Mouse (Mus musculus) forebrain, embryonic 15.5 days (tissue): Measurements from ENCODE around the gene Pira2. TPM values are rescaled to one million over a fixed set of nuclear protein-coding genes. Genes with fewer than 3 reads are reported as not detected.
"Not testable (repeated sequence)": the region's sequence is repeated elsewhere in the genome, so short reads cannot be mapped to it uniquely, and the experiment has no call there.

ENCODE experiments used
- ATAC-seq: fragments of 200-750 bp; cut with Nextera tagmentation; replicated peaks from 2 replicates; pipeline ENCODE4 v1.8.0; 2017; ENCODE audit warnings: mild to moderate bottlenecking, moderate TSS enrichment, moderate library complexity
- H3K27ac ChIP-seq: fragments of 300-500 bp; sonication (generic); replicated peaks from 2 replicates; pipeline ENCODE4 v1.5.1; 2015; ENCODE audit warnings: mild to moderate bottlenecking, inconsistent platforms
- H3K27me3 ChIP-seq: fragments of 300-500 bp; sonication (generic); 2 replicates; pipeline ENCODE4 v1.6.1; 2015; ENCODE audit warnings: inconsistent platforms
- H3K36me3 ChIP-seq: fragments of 300-500 bp; sonication (generic); 2 replicates; pipeline ENCODE4 v1.6.1; 2015; ENCODE audit warnings: mild to moderate bottlenecking, inconsistent platforms
- H3K4me1 ChIP-seq: fragments of 300-500 bp; sonication (generic); 2 replicates; pipeline ENCODE4 v1.6.1; 2015; ENCODE audit warnings: inconsistent platforms
- H3K4me2 ChIP-seq: fragments of 300-500 bp; sonication (generic); replicated peaks from 2 replicates; pipeline ENCODE4 v1.6.1; 2015; ENCODE audit warnings: mild to moderate bottlenecking, inconsistent platforms
- H3K4me3 ChIP-seq: fragments of 300-500 bp; sonication (generic); 2 replicates; pipeline ENCODE4 v1.5.1; 2015; ENCODE audit warnings: mild to moderate bottlenecking, inconsistent platforms
- H3K9ac ChIP-seq: fragments of 300-500 bp; sonication (generic); replicated peaks from 2 replicates; pipeline ENCODE4 v1.6.1; 2015; ENCODE audit warnings: mild to moderate bottlenecking, inconsistent platforms
- H3K9me3 ChIP-seq: fragments of 300-500 bp; sonication (generic); 2 replicates; pipeline ENCODE4 v1.6.1; 2016; ENCODE audit warnings: inconsistent platforms
- WGBS: fragments of 180-500 bp; shearing (Covaris S2); methylation state at CpG from one replicate; pipeline ENCODE4 v1.1.7; 2015; ENCODE audit warnings: mixed read lengths; 5-methylcytosine and 5-hydroxymethylcytosine counted together
- polyA plus RNA-seq: library from polyadenylated mRNA; unstranded; fragments of >200 nt; fragmentation: Nextera tagmentation; extraction: Ambion mirVana; gene quantifications from 2 replicates; pipeline ENCODE4 v1.2.1, GENCODE M21; 2015

Pira2 gene
- polyA plus RNA-seq, result not detected in 2 replicates

- not testable (repeated sequence) for ATAC-seq, H3K36me3 ChIP-seq, H3K4me1 ChIP-seq, H3K9me3 ChIP-seq, H3K27me3 ChIP-seq, H3K4me2 ChIP-seq, H3K4me3 ChIP-seq, H3K9ac ChIP-seq, H3K27ac ChIP-seq
- no CpG with 5 or more reads among the region's 2 CpGs for WGBS
These were observed at the start of gene Pira2 for GRCm38 (mm10) chr7:3844951-3845350. Pira2 (minus strand) TSS chr7:3845051.

- not testable (repeated sequence) for H3K4me3 ChIP-seq
These were observed 30.2 kb upstream of the Pira2 start for GRCm38 (mm10) chr7:3875032-3875431.

GRCm38 (mm10) chr7:3837854-3838253 is 7.0 kb downstream of the Pira2 start:
- H3K4me2 ChIP-seq, H3K36me3 ChIP-seq, H3K9me3 ChIP-seq, H3K9ac ChIP-seq, H3K4me1 ChIP-seq, H3K27ac ChIP-seq, H3K27me3 ChIP-seq, ATAC-seq, H3K4me3 ChIP-seq: not testable (repeated sequence)
- no CpG with 5 or more reads among the region's 1 CpGs for WGBS

More at GRCm38 (mm10) chr7:3875032-3875431, 30.2 kb upstream of the Pira2 start:
- not testable (repeated sequence) for H3K4me2 ChIP-seq, H3K27ac ChIP-seq, H3K9me3 ChIP-seq, ATAC-seq, H3K36me3 ChIP-seq, H3K9ac ChIP-seq, H3K27me3 ChIP-seq, H3K4me1 ChIP-seq
- WGBS, result no CpG with 5 or more reads among the region's 1 CpGs

GRCm38 (mm10) chr7:3830633-3831032 is 14.2 kb downstream of the Pira2 start:
- not testable (repeated sequence) for H3K4me2 ChIP-seq, H3K27me3 ChIP-seq, H3K4me1 ChIP-seq, H3K4me3 ChIP-seq, H3K9ac ChIP-seq, H3K36me3 ChIP-seq, H3K27ac ChIP-seq, ATAC-seq, H3K9me3 ChIP-seq

- not testable (repeated sequence) for H3K9ac ChIP-seq, H3K4me3 ChIP-seq, H3K9me3 ChIP-seq, H3K4me1 ChIP-seq, H3K27me3 ChIP-seq, H3K27ac ChIP-seq, H3K36me3 ChIP-seq, ATAC-seq, H3K4me2 ChIP-seq
- 61% methylated on average over 1 of the region's 3 CpGs for WGBS
These were observed 19.3 kb downstream of the Pira2 start, which contains the start of gene Gm15448 for GRCm38 (mm10) chr7:3825599-3825998. Gm15448 (minus strand) TSS chr7:3825687.

GRCm38 (mm10) chr7:3811912-3812311 is 32.9 kb downstream of the Pira2 start:
- not testable (repeated sequence) for ATAC-seq

GRCm38 (mm10) chr7:3802935-3803334 is 41.9 kb downstream of the Pira2 start:
- not testable (repeated sequence) for H3K36me3 ChIP-seq, H3K4me3 ChIP-seq, H3K9me3 ChIP-seq, H3K9ac ChIP-seq, H3K27me3 ChIP-seq, H3K27ac ChIP-seq, H3K4me1 ChIP-seq, H3K4me2 ChIP-seq, ATAC-seq
- WGBS, result 81% methylated on average over 4 of the region's 4 CpGs

More at GRCm38 (mm10) chr7:3811912-3812311, 32.9 kb downstream of the Pira2 start:
- H3K4me2 ChIP-seq, H3K27me3 ChIP-seq, H3K9me3 ChIP-seq, H3K4me3 ChIP-seq, H3K27ac ChIP-seq, H3K9ac ChIP-seq, H3K4me1 ChIP-seq, H3K36me3 ChIP-seq: not testable (repeated sequence)

GRCm38 (mm10) chr7:3799940-3800339 is 44.9 kb downstream of the Pira2 start:
- not testable (repeated sequence) for H3K9ac ChIP-seq, H3K27me3 ChIP-seq, H3K9me3 ChIP-seq, H3K4me1 ChIP-seq, H3K4me2 ChIP-seq, H3K4me3 ChIP-seq, H3K36me3 ChIP-seq, ATAC-seq, H3K27ac ChIP-seq
- WGBS, result 73% methylated on average over 3 of the region's 3 CpGs

GRCm38 (mm10) chr7:3796286-3796685 is 48.6 kb downstream of the Pira2 start:
- not testable (repeated sequence) for H3K27ac ChIP-seq, H3K4me2 ChIP-seq, H3K36me3 ChIP-seq, H3K27me3 ChIP-seq, H3K9ac ChIP-seq, H3K4me3 ChIP-seq, H3K4me1 ChIP-seq, H3K9me3 ChIP-seq, ATAC-seq

Other genes starting within 250 kb of the Pira2 start
- 0.31 and 0.40 TPM in 2 replicates for gene Oscar, start 228.9 kb downstream of the Pira2 start, polyA plus RNA-seq
- 378 and 431 TPM in 2 replicates for gene Ndufa3, start 227.7 kb downstream of the Pira2 start, polyA plus RNA-seq
- gene Tfpt, start 215.1 kb downstream of the Pira2 start, polyA plus RNA-seq, result 33.8 and 37.4 TPM in 2 replicates
- gene Prpf31, start 215.1 kb downstream of the Pira2 start, polyA plus RNA-seq, result 108 TPM in 2 replicates
- gene Cnot3, start 199.8 kb downstream of the Pira2 start, polyA plus RNA-seq, result 49.5 and 51.7 TPM in 2 replicates
- 15.7 and 16.5 TPM in 2 replicates for gene Leng1, start 179.2 kb downstream of the Pira2 start, polyA plus RNA-seq
- gene Tmc4, start 167.5 kb downstream of the Pira2 start, polyA plus RNA-seq, result 2.6 and 3.1 TPM in 2 replicates
- gene Tsen34, start 152.2 kb downstream of the Pira2 start, polyA plus RNA-seq, result 247 and 254 TPM in 2 replicates
- 54.8 and 66.7 TPM in 2 replicates for gene Mboat7, start 151.5 kb downstream of the Pira2 start, polyA plus RNA-seq
- 995 and 1,054 TPM in 2 replicates for gene Rps9, start 141.1 kb downstream of the Pira2 start, polyA plus RNA-seq
- gene Pirb, start 124.7 kb downstream of the Pira2 start, polyA plus RNA-seq, result 0.27 and 0.33 TPM in 2 replicates
- gene Gm15448, start 19.4 kb downstream of the Pira2 start, polyA plus RNA-seq, result not detected in 2 replicates
- gene Gm14548, start 53.1 kb upstream of the Pira2 start, polyA plus RNA-seq, result not detected in 2 replicates
- not detected in 2 replicates for gene Lilra6, start 70.5 kb upstream of the Pira2 start, polyA plus RNA-seq
- 1.7 and 2.3 TPM in 2 replicates for gene Lair1, start 218.2 kb upstream of the Pira2 start, polyA plus RNA-seq